Mouse (Mus musculus) left cerebral cortex, postnatal 14 days (tissue): ENCODE measurements around the gene Rasa2. TPM values are rescaled to one million over a fixed set of nuclear protein-coding genes. Genes with fewer than 3 reads are reported as not detected.
A peak's percentile ranks its signal among the peaks of the same experiment; 100 is the strongest.

Experiments used
- DNase-seq, 2 experiments: peaks; one replicate each; pipeline ENCODE4 v3.0.0; 2021 to 2022; ENCODE audit warnings: low spot score in 2 of 2, mixed read lengths in 1 of 2
- intact Hi-C: fragments of 180-260 bp; cut with DNase I; formaldehyde crosslinking; loops from one replicate; pipeline ENCODE4 v1.15.1; 2025
- total RNA-seq, 2 experiments: library from RNA; stranded (reverse); gene quantifications; 2 replicates each; pipeline ENCODE4 v1.2.3; 2021

Gene Rasa2
- total RNA-seq, 2 experiments from 2014 or later: 25.3 to 26.4 TPM

- DNase-seq: no peak
These were observed 128.4 kb downstream of the Rasa2 start for GRCm38 (mm10) chr9:96502856-96503610.

GRCm38 (mm10) chr9:96501217-96501616, 130.2 kb downstream of the Rasa2 start:
- intact Hi-C loops: no loop called here
- DNase-seq: no peak

More at GRCm38 (mm10) chr9:96502856-96503610, 128.4 kb downstream of the Rasa2 start:
- intact Hi-C loops: no loop called here

- DNase-seq: no peak
- intact Hi-C loops: loop anchor here (5.0 to 10.0 kb wide), 2 partner anchors 131 to 208 kb away; partner anchors contain the start of gene Atp1b3
These were observed 138.2 kb downstream of the Rasa2 start for GRCm38 (mm10) chr9:96493212-96493611.

- DNase-seq: peak in 1 of 2 experiments; percentile 24
- intact Hi-C loops: loop anchor here (5.0 to 10.0 kb wide), 2 partner anchors 130 to 207 kb away; partner anchors contain the start of gene Atp1b3
These were observed 139.6 kb downstream of the Rasa2 start for GRCm38 (mm10) chr9:96491810-96492209.

Other genes starting within 250 kb of the Rasa2 start
- 10 to 100 TPM; 54.8 to 59.7 TPM for gene Rnf7, start 152.9 kb downstream of the Rasa2 start, total RNA-seq
- under 1 TPM in 1 of 2 experiments, not detected in 1; 0.34 TPM for gene Gm28729, start 106.4 kb downstream of the Rasa2 start, total RNA-seq
- 10 to 100 TPM; 47.0 to 49.0 TPM for gene Zbtb38, start 121.2 kb upstream of the Rasa2 start, total RNA-seq